Mouse (Mus musculus) cerebellum, adult (tissue): ENCODE results near the gene Pitx1.

Experiments used
- ATAC-seq: cut with Nextera tagmentation; 2 replicates; pipeline ENCODE4 v1.9.2; 2017; ENCODE audit warnings: mild to moderate bottlenecking, moderate library complexity, mixed read lengths; ENCODE audit not compliant: insufficient number of reproducible peaks, low FRiP score, low TSS enrichment

The Pitx1 gene

GRCm38 (mm10) chr13:55836142-55836625 lies at the start of gene Pitx1:
Gene Pitx1, minus strand, starts transcription at chr13:55836192.
- ATAC-seq: no peak

- no peak for ATAC-seq
Observed at GRCm38 (mm10) chr13:55881431-55882202, 45.6 kb upstream of the Pitx1 start.

DNA sequence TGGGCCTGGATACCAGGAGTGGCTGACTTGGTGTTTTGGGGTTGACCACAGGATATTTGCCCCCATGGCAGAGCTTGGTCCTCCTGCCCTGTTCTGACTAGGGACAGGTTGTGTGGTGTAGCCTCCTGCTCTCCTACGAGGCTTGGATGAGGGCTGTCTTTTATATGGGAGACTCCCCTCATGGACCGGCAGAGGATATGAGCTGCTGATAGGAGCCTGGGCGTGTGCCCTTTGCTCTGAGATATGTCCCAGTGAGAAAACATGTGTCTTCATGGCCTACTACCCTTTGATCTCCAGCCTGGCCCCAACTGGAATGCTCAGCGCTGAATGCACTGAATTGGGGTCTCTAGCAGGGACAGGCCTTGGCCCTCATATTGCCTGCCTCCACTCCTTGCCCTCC lies 42.4 kb upstream of the Pitx1 start:
- ATAC-seq: no peak

- no peak for ATAC-seq
Observed at GRCm38 (mm10) chr13:55871410-55871809, 35.4 kb upstream of the Pitx1 start.

GRCm38 (mm10) chr13:55870001-55870400 lies 34.0 kb upstream of the Pitx1 start:
- ATAC-seq: no peak

DNA sequence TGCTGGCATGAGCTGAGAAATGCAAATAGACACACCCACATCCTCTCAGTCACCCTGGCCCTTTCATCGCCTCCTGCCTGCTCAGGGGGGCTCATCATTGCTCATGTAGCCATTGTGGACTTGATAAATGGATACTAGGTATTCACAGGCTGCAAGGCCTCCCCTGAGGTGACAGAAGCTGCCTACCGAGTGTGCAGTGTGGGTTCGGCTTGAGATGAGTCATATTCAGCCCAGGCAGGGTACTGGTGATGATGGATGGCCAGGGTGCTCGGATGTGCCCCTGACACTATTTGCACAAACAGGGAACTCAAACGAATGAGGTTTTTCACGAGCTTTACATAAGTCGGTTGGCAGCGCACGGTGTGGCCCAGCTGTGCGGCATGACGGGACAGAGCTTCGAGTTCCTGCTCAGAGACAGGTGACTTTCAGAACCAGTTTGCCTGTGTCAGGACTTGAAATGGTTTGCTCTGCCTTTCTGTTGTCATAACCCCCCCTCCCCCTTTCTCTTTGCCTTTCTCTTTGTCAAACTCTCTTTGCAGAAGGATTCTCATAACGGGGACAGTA lies 31.6 kb upstream of the Pitx1 start:
- ATAC-seq: no peak

DNA sequence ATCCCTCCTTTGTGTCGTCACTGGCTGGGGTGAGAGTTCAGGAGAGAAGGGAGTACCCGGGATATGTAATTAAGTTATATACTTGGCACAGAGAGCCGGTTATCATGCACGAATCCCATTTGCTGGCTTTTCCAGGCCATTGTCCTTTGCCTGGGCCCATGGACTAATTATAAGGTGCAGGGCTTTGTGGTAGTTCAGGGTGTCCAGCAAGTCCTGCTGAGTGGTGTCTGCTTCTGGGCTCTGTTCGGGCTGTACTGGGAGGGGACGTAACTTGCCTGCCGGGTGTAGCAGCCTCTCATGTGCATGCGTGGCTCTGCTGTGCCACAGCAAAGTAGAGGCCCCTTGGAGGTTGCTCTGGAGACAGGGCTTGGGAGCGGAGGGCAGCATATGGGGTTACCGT lies 24.5 kb upstream of the Pitx1 start:
- ATAC-seq: no peak

- no peak for ATAC-seq
Observed at GRCm38 (mm10) chr13:55858463-55858862, 22.5 kb upstream of the Pitx1 start.

- no peak for ATAC-seq
Observed at GRCm38 (mm10) chr13:55855793-55856192, 19.8 kb upstream of the Pitx1 start.

GRCm38 (mm10) chr13:55852205-55852604 lies 16.2 kb upstream of the Pitx1 start:
- no peak for ATAC-seq

GRCm38 (mm10) chr13:55850726-55851125 lies 14.7 kb upstream of the Pitx1 start:
- no peak for ATAC-seq

DNA sequence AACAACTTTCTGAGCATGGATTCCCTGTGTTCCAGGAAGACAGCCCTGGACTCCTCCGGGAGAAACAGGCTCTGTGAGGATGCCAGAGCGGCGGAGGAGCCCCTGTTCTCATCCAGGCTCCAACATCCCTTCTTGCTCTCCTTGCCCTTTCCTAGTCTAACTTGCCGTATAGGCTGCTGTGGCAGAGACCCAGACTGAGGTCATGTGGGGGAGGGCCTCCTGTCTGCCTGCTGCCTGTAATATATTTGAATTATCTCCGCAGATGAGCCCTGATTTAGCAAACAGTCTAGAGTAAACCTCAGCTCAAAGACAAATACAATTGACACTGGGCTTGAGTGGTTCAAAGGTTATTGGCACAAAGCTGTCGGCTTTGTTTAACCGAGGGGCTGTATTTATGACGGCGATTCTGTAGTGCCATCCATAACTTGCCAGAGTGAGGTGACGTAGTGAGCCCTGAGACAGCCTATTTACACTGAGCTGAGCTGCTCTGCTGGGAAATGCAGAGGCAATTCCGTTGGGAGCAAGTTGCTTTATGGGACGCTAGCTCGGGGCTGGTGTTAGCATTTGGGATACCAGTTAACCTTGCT lies 12.7 kb upstream of the Pitx1 start:
- no peak for ATAC-seq

GRCm38 (mm10) chr13:55847805-55848204 lies 11.8 kb upstream of the Pitx1 start:
- no peak for ATAC-seq

DNA sequence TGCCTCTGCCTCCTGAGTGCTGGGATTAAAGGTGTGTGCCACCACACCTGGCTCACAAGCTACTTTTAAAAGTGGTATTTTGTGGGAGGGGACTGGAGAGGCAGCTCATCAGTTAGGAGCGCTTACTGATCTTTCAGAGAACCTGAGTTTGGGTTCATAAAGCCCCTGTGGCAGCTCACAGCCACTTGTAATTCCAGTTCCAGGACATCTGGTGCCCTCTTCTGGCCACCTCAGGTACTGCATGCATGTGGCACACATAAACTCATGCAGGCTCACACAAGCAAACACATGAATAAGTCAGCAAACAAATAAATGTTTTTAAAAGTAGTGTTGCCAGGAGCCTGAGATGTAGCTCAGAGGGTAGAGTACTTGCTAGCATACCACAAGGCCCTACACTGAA lies 7.7 kb upstream of the Pitx1 start:
- ATAC-seq: no peak

GRCm38 (mm10) chr13:55840223-55840622 lies 4.2 kb upstream of the Pitx1 start:
- ATAC-seq: no peak

DNA sequence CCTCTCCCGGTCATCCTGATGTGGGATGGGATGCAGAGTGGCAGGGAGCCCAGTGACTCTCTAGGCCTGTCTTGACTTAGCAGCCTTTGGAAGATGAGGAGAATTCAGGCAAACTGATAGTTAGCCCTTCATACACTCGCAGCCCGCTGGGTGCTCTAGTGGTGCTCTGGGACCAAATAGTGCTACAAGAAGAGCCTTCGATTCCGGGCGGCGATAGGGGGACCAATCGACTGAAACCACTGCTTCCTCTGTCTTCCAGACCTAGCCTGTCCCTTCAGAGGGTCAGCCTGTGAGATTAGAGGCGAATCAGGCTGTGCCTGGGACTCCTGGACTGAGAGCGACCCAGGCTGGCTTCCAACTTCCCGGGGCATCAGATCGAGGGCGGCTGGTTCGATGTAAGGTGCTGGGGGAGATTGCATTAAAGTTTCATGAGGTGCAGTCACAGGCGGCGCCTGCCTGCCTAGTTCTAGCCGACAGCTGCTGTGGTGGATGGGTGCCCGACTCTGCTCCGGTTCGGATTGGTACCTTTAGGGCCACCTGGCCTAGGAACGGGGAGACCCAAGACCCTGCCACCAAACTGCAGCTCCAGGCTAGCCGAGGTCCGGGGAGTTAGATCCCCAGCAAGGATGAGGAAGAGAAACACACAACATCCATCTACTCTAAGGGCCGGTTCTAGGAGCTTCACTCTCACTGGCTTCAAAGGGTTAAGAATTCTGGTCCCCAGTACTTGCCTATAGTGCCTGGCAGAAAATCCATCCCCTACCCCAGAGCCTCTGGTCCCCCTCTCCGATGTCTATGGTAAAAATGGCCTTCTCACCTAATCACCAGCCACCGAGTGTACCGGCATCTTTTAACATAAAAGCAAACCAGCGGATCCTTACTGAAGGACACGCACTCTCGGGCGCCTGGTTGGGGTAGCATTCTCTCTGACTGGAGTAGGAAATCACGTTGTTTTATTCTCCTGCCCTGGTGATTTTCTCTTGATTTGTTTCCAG lies 1.1 kb upstream of the Pitx1 start:
- ATAC-seq: no peak

GRCm38 (mm10) chr13:55835548-55836097 lies 369 bp downstream of the Pitx1 start:
- no peak for ATAC-seq

DNA sequence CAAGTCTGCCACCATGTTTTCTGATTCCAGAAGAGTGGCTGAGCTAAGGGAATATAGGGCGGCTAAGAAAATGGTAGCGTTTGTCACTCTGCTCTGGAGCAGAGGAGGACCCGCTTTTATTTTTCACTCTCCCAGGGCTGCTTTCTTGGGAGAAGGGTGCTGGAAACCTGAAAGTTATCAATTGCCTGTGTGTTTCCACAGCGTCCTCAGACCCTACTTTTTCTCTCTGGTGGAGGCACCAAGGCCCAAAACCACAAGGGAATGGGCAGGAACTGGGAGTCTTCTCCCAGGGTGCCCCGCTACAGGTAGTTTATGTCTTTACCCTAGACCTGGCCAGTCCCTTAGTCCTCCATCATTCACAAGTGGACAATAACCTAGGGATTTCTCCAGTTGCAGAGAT lies 1.3 kb downstream of the Pitx1 start:
- ATAC-seq: no peak

DNA sequence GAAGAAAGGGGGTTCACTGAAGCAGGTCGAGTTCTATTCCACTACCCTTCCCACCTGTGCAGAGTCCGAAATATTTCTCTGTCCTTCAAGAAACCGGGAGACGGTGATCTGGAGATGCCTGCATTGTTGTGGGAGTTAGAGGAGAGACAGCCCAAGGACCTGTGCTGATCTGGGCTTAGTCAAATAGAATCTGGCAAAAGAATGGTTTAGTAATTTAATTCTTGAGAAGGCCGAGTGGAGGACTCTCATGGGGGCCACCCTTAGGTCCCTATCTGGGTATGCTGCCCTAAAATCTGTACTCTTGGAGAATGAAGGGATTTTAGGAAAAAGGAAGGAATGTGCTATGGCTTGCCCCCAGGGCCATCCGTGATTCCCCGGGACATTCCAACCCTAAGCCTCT lies 2.1 kb downstream of the Pitx1 start:
- ATAC-seq: no peak

DNA sequence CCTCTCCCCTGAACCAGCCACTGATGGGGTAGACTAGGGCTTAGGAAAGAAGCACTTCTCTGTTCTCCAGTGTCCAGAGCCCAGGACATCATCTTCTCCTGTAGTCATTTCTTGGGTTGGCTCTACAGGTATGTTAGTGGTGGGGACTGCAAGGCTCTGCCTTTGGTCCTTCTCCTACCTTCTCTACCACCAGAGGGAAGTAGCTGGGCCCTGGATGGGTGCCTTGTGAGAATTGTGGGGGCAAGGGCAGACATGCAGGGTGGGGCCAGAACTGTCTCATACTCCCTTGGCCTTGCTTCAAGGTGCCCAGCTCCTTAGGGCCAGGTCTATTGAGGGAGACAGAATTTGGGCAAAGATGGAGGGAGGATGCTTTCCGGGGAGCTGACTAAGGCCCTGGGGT lies 3.4 kb downstream of the Pitx1 start:
- ATAC-seq: no peak
